Mouse (Mus musculus): ENCODE results near the gene Fas.

The Fas gene

GRCm38 (mm10) chr19:34362639-34363038, 72.2 kb downstream of the Fas start:
- no peak for DNase-seq (ENCODE audit: low read depth, low spot score)

GRCm38 (mm10) chr19:34369551-34369950, 79.1 kb downstream of the Fas start:
- DNase-seq (ENCODE audit: low read depth, low spot score): no peak

DNA sequence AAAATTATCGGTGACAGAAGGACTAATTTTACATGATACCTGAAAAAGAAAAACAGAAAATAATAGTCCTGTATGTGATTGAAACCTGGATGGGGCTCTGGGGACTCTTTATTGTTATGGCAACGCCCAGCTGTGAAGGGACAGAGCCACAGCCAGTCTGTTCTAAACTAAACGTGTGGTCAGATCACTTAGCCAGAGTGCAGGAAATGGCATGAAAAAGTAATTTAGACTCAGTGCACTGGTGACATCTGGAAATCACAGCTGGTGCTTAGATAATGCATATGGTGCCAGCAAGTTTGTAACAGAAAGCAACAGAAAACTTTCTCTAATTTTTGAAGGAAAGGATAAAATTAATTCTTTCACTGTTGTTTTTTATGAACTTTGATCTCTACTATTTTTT, 79.9 kb downstream of the Fas start:
- DNase-seq (ENCODE audit: low read depth, low spot score): no peak
